Mouse (Mus musculus): ENCODE results near the gene Mrs2. TPM values are rescaled to one million over a fixed set of nuclear protein-coding genes. Genes with fewer than 3 reads are reported as not detected.
A peak's percentile ranks its signal among the peaks of the same experiment; 100 is the strongest.
"Not testable (repeated sequence)": the region's sequence is repeated elsewhere in the genome, so short reads cannot be mapped to it uniquely, and the experiment has no call there.

Gene Mrs2
- polyA plus RNA-seq, 1 experiment from 2014 or later = 15.0 TPM

DNA sequence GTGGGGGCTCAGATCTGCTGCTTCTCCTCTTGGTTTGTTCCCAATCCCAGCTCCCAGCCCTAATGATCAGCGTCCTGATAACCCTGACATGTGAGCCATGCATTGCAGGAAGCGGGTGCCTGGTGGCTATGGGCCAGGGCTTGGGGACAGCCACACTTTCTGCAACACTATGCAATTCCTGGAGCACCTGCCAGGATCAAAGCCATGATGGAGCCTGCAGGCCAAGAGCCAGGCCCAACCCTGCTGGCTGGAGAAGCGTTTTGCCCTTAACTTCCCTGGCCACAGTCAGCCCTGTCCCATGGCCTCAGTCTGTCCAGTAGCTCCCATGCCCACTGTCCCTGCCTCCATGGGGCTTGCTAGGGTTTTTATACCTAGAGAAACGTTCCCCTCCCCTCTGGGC lies 2.2 kb upstream of the Mrs2 start:
- no peaks in the 10 kb centered on the region for H3K27me3 ChIP-seq (ENCODE audit: low read depth, poor library complexity, severe bottlenecking)
- no peak overlapping the region for H3K27ac ChIP-seq (replicated peaks)
- H3K4me3 ChIP-seq = no peak overlapping the region
- no peaks in the 10 kb centered on the region for H3K9me3 ChIP-seq (replicated peaks)
- H3K36me3 ChIP-seq = peaks cover 8% of the 10 kb centered on the region
- no peak for DNase-seq (ENCODE audit: low spot score)
- peaks cover 31% of the 10 kb centered on the region for H3K4me1 ChIP-seq
- WGBS = 76% methylated on average over 4 of the region's 4 CpGs

DNA sequence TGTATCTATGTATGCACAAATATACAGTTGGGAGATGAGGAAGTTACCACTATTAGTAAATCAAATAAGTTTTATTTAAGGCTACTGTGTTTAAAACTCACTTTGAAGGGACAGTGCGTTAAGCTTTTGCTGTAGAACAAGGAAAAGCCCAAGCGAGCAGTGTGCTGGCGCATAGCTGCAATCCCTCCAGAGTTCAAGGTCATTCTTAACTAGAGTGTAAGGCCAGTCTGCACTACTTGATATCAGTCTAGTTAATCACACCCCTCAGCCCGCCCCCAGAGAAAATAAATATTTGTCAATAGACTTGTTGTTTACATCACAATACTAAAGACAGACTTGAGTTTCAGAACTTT lies 337 bp upstream of the Mrs2 start:
- peaks cover 31% of the 10 kb centered on the region for H3K4me1 ChIP-seq
- H3K27me3 ChIP-seq (ENCODE audit: low read depth, poor library complexity, severe bottlenecking) = no peaks in the 10 kb centered on the region
- peaks cover 17% of the 10 kb centered on the region for H3K36me3 ChIP-seq
- WGBS = 61% methylated on average over 4 of the region's 4 CpGs
- peak overlapping the region; percentile 92 for H3K27ac ChIP-seq (replicated peaks)
- peak overlapping the region; percentile 90 for H3K4me3 ChIP-seq
- no peaks in the 10 kb centered on the region for H3K9me3 ChIP-seq (replicated peaks)
- no peak for DNase-seq (ENCODE audit: low spot score)

DNA sequence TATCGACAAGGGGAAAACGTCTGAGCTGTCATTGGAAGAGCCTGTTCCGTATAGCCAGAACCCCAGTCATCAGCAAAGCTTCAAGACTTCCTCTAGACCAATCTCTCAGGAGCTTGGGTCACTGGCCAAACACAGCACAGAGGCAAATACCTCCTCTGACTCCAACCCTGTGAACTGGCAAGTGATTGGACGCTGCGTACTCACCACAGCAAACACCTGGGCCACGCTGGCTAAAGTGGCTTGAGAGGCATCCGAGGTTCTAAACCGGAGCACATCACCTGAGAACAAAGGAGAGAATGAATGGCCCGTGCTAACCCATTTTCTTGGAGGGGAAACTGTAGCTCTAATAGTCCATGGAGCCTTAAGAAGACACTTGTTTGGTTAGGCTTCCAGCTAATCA lies 1.9 kb downstream of the Mrs2 start:
- Histone ChIP-seq H3K4me1 (peaks cover 31% of the 10 kb centered on the region), H3K27me3 (ENCODE audit: low read depth, poor library complexity, severe bottlenecking) (no peaks in the 10 kb centered on the region), H3K9me3 (replicated peaks) (no peaks in the 10 kb centered on the region), H3K36me3 (peaks cover 17% of the 10 kb centered on the region), H3K4me3 (0 out of 2 replicates have a peak overlapping the region, but pooled peaks have one; percentile 90), H3K27ac (replicated peaks) (no peak overlapping the region)
- DNase-seq (ENCODE audit: low spot score) = no peak
- WGBS = 94% methylated on average over 9 of the region's 9 CpGs

DNA sequence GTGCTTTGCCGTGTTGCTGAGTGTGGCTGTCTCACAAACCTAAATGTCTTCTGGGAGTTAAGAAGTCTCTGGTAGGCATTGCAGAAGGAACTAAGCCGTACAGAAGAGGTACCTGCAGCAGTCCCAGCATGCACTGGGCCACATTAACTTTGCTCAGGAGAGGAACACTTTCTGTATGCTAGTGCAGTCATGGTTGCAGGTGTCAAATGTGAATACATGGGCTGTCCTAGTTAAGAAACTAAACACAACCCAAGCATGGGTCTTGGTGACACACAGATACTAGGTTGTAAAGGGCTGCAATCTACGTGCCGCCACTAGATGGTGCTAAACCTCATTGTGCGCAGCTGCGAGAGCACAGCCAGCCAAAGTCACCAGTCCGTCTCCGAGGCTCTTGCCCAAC lies 13.1 kb downstream of the Mrs2 start:
- H3K27ac ChIP-seq (replicated peaks) = no peak overlapping the region

DNA sequence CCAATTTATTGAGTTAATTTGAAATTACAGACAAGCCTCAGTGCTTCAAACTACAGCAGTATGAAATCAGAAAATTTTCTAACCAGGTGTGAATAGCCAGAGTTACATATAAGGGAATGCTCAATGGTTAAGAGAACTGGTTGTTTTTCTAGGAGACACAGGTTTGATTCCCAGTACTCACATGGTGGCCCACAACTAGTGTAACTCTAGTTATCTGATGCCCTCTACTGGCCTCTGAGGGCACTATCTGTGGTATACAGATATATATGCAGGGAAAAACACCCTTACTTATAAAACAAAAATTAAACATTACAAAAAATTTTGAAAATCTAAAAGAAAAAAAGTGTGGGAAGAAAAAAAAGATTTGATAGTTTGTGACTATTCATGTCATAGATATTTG lies 17.2 kb downstream of the Mrs2 start:
- no peak overlapping the region for H3K27ac ChIP-seq (replicated peaks)
- H3K9me3 ChIP-seq (replicated peaks) = peaks cover 8% of the 10 kb centered on the region
- peaks cover 9% of the 10 kb centered on the region; the same call in 1 of the 2 replicates for H3K4me1 ChIP-seq
- peaks cover 83% of the 10 kb centered on the region for H3K36me3 ChIP-seq
- no peaks in the 10 kb centered on the region for H3K27me3 ChIP-seq (ENCODE audit: low read depth, poor library complexity, severe bottlenecking)
- DNase-seq (ENCODE audit: low spot score) = no peak
- H3K4me3 ChIP-seq = no peak overlapping the region

More for the DNA sequence above, 13.1 kb downstream of the Mrs2 start:
- Histone ChIP-seq H3K4me1 (no peaks in the 10 kb centered on the region), H3K4me3 (no peak overlapping the region), H3K9me3 (replicated peaks) (peaks cover 8% of the 10 kb centered on the region), H3K27me3 (ENCODE audit: low read depth, poor library complexity, severe bottlenecking) (no peaks in the 10 kb centered on the region), H3K36me3 (peaks cover 45% of the 10 kb centered on the region)
- 91% methylated on average over 8 of the region's 8 CpGs for WGBS
- DNase-seq (ENCODE audit: low spot score) = no peak

DNA sequence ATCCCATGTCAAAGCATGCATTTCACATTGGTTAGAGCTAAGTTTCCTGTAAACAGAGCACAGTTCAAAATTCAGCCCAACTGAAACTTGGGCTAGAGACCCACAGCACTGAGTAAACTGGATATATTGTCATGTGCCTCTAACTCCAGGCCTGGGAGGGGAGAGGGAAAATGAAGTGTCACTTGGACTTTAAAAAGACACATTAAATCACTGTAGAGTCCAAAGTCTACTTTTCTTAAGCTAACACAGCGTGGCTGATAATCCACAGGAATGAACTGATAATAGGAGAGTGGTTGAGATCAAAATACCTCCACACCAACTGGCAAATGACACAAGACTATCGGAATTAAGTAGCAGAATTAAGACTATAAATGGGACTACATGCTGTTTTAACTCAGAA lies 20.6 kb downstream of the Mrs2 start:
- Histone ChIP-seq H3K27ac (replicated peaks) (no peak overlapping the region), H3K27me3 (ENCODE audit: low read depth, poor library complexity, severe bottlenecking) (no peaks in the 10 kb centered on the region), H3K36me3 (peaks cover 91% of the 10 kb centered on the region), H3K4me3 (no peak overlapping the region), H3K4me1 (peaks cover 9% of the 10 kb centered on the region; the same call in 1 of the 2 replicates), H3K9me3 (replicated peaks) (no peaks in the 10 kb centered on the region)
- DNase-seq (ENCODE audit: low spot score) = no peak
- 88% methylated on average over 2 of the region's 2 CpGs for WGBS

DNA sequence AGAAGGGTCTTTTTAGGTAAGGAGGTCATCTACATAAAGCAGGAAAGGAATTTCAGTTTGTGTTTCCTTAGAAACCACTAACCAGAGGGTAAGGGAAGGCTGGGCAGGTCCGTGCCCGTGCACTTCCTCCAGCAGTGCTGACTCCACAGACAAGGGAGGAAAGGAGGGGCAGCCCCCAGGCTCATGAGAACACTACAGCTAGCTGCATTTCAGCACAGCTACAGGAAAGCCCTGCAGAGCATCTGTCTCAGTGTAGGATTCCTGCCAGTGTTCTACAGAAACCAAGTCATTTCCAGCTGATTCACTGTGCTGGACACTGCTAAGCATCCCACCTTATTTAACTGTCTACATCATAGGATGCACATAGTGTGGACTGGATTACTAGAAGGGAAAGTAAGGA lies 27.0 kb downstream of the Mrs2 start:
- no peaks in the 10 kb centered on the region for H3K27me3 ChIP-seq (ENCODE audit: low read depth, poor library complexity, severe bottlenecking)
- WGBS = 44% methylated on average over 2 of the region's 2 CpGs
- no peak overlapping the region for H3K27ac ChIP-seq (replicated peaks)
- H3K4me1 ChIP-seq = peaks cover 8% of the 10 kb centered on the region; the same call in 1 of the 2 replicates
- DNase-seq (ENCODE audit: low spot score) = no peak
- H3K9me3 ChIP-seq (replicated peaks) = no peaks in the 10 kb centered on the region
- peaks cover 86% of the 10 kb centered on the region for H3K36me3 ChIP-seq
- no peak overlapping the region for H3K4me3 ChIP-seq

DNA sequence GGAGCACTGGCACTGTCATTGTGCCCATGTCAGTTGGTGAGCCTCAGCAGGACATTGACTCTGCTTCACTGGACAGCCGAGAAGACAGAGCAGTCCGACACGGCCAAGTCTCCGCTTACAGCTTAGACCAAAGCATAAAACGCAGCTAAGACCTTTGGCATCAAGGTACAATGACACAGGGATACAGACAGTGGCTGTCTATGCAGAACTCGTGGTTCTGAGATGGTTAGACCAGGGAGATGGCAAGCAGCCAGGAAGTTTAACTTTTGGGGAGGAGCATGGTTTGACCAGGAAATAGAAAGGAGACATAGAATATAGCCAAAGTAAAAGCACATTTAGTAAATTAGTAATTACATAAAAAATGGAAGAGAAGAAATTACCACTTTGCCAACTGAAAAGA lies 31.2 kb downstream of the Mrs2 start:
- peaks cover 45% of the 10 kb centered on the region for H3K36me3 ChIP-seq
- DNase-seq (ENCODE audit: low spot score) = no peak
- no peak overlapping the region for H3K27ac ChIP-seq (replicated peaks)
- peaks cover 8% of the 10 kb centered on the region; the same call in 1 of the 2 replicates for H3K4me1 ChIP-seq
- WGBS = 84% methylated on average over 6 of the region's 6 CpGs
- H3K4me3 ChIP-seq = no peak overlapping the region
- H3K9me3 ChIP-seq (replicated peaks) = no peaks in the 10 kb centered on the region
- H3K27me3 ChIP-seq (ENCODE audit: low read depth, poor library complexity, severe bottlenecking) = no peaks in the 10 kb centered on the region

DNA sequence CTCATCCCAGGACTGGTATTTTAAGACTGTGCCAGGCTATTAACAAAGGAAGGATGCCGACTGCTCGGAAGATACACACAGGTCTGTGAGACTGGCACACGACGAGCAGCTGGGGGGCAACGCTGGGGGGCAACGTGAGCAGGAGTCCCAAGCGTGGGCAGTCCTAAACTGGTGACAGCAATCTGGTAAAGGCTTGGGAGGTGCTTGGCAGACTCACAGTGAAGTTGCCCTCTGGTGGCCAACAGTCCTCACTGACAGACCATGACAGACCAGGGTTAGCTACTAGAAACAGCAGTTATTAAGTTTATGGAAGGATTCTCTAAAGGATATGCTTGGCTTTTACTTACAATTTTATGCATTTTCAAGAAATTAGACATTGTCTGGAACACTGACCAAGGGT lies 31.8 kb downstream of the Mrs2 start:
- H3K4me3 ChIP-seq = no peak overlapping the region
- peaks cover 4% of the 10 kb centered on the region; the same call in 1 of the 2 replicates for H3K4me1 ChIP-seq
- no peaks in the 10 kb centered on the region for H3K27me3 ChIP-seq (ENCODE audit: low read depth, poor library complexity, severe bottlenecking)
- peak; percentile 40 for DNase-seq (ENCODE audit: low spot score)
- H3K27ac ChIP-seq (replicated peaks) = no peak overlapping the region
- H3K36me3 ChIP-seq = peaks cover 38% of the 10 kb centered on the region
- WGBS = 46% methylated on average over 7 of the region's 7 CpGs
- no peaks in the 10 kb centered on the region for H3K9me3 ChIP-seq (replicated peaks)

DNA sequence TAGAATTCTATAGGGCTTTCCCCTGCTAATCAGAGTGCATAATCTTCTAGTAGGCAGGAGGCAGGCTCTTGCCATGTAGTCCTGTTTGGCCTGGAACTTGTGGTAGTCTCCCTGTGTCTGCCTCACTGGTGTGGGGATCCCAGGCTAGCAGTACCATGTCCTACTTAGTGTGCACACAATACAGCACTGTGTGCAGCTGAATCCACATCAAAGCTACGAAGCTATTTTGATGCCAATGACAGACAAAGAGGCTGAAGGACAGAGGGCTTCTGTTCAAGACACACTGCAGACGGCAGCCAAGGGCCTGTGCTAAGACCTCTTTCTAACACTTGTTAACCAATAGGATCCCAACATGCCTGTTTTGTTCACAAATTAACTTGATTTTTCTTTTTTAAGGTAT lies 34.7 kb downstream of the Mrs2 start:
- Histone ChIP-seq H3K9me3 (replicated peaks) (no peaks in the 10 kb centered on the region), H3K36me3 (peaks cover 12% of the 10 kb centered on the region), H3K4me3 (no peak overlapping the region), H3K27me3 (ENCODE audit: low read depth, poor library complexity, severe bottlenecking) (no peaks in the 10 kb centered on the region), H3K27ac (replicated peaks) (no peak overlapping the region), H3K4me1 (no peaks in the 10 kb centered on the region)
- 69% methylated on average over 2 of the region's 2 CpGs for WGBS
- DNase-seq (ENCODE audit: low spot score) = no peak

DNA sequence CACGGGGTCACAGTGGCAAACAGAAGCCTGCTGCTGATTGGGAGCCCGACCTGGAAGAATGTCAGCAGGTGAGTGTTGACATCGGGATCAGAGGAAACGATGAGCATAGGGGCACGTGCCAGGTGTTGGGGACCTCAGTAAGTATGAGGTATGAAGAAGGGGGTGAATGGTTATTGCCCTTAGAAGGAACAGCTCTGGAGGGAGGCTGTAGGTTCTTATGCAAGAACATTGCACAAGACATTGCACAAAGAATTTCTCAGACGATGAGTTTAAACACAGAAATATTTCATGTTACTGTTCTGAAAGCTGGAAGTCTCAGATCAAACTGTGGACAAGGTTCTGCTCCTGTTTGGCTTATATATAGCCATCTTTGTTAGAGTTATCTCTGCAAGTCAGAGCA lies 39.1 kb downstream of the Mrs2 start:
- Histone ChIP-seq H3K36me3 (no peaks in the 10 kb centered on the region), H3K4me1 (no peaks in the 10 kb centered on the region), H3K27ac (replicated peaks) (no peak overlapping the region), H3K27me3 (ENCODE audit: low read depth, poor library complexity, severe bottlenecking) (no peaks in the 10 kb centered on the region), H3K9me3 (replicated peaks) (no peaks in the 10 kb centered on the region), H3K4me3 (no peak overlapping the region)
- no peak for DNase-seq (ENCODE audit: low spot score)
- WGBS = 93% methylated on average over 6 of the region's 6 CpGs

DNA sequence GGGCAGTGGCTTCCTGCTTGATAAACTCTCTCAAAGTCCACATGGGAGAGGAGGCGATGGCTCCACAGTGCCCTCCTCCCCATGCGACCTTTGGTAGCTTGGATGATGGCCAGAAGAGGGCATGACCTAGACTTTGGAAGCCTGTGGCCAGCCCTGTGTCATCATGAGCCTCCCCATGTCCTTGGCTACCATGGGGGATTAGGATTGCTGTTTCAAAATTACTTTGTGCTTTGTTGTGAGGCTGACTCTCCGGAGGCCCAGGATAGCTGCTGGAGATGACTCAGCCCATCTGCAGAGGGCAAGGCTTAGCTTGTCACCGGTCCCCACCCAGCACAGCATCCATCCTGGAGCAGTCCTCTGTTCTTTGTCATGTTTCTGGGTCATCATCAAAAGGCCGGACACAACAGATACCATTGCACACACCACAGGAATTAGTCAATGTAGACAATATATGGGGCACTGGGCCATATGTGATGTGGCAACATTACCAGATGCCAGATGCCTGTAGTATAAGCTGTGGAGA lies 42.3 kb downstream of the Mrs2 start:
- no peak overlapping the region for H3K4me3 ChIP-seq
- no peaks in the 10 kb centered on the region for H3K27me3 ChIP-seq (ENCODE audit: low read depth, poor library complexity, severe bottlenecking)
- H3K9me3 ChIP-seq (replicated peaks) = no peaks in the 10 kb centered on the region
- 90% methylated on average over 5 of the region's 5 CpGs for WGBS
- DNase-seq (ENCODE audit: low spot score) = no peak
- H3K4me1 ChIP-seq = no peaks in the 10 kb centered on the region
- H3K27ac ChIP-seq (replicated peaks) = no peak overlapping the region
- no peaks in the 10 kb centered on the region for H3K36me3 ChIP-seq

DNA sequence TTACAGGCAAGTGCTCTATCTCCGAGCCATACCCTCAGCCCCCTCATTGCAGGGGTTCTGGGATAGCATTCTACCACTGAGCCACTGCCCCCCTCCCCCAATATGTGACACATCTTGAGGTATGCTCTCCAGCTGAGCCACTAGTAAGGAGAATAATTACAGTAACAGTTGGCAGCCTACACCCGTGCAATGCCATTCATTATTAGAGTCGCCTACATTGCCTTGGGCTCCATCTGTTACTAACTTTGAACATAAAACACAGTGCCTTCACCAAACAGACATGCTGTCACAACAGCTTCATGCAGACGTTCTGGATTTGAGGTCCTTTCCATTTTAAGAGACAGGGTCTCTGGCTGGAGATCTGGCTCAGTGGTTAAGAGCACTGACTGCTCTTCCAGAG lies 43.8 kb downstream of the Mrs2 start:
- Histone ChIP-seq H3K36me3 (no peaks in the 10 kb centered on the region), H3K4me1 (no peaks in the 10 kb centered on the region), H3K4me3 (no peak overlapping the region), H3K9me3 (replicated peaks) (no peaks in the 10 kb centered on the region), H3K27ac (replicated peaks) (no peak overlapping the region), H3K27me3 (ENCODE audit: low read depth, poor library complexity, severe bottlenecking) (no peaks in the 10 kb centered on the region)
- WGBS = 83% methylated on average over 4 of the region's 4 CpGs
- DNase-seq (ENCODE audit: low spot score) = no peak

DNA sequence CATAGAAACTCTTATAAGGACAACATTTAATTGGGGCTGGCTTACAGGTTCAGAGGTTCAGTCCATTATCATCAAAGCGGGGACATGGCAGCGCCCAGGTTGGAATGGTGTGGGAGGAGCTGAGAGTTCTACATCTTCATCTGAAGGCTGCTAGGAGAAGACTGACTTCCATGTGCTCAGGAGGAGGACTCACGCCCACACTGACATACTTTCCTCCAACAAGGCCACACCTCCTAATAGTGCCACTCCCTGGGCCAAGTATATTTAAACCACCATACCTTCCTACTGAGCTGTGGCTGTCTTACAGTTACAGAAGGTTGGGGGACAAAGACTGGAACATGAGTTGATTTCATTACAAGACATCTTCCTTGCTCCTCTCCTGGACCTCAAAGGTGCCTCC lies 48.4 kb downstream of the Mrs2 start:
- not testable (repeated sequence) for H3K27ac ChIP-seq (replicated peaks); H3K9me3 ChIP-seq (replicated peaks); H3K36me3 ChIP-seq; H3K4me1 ChIP-seq; H3K4me3 ChIP-seq; H3K27me3 ChIP-seq (ENCODE audit: low read depth, poor library complexity, severe bottlenecking); DNase-seq (ENCODE audit: low spot score)
- 88% methylated on average over 3 of the region's 3 CpGs for WGBS

Measured in midbrain, embryonic 10.5 days (tissue).